Mouse (Mus musculus) T-helper 17 cell (primary cell): ENCODE measurements at regions not wholly inside any gene's neighbourhood (a gene's known extent, or its start where the extent isn't known, plus 50 kb on each side); places are given as distances from the start of the nearest gene placed in this dataset.

Experiments
- in situ Hi-C, 2 experiments: fragments of 300-600 bp; cut with MboI, MseI; formaldehyde crosslinking; loops; 1 replicate in 1 of 2; 2 replicates in 1 of 2; pipeline ENCODE4 v1.15.1; 2025; ENCODE audit warnings: high pct_unique_total_duplicates in 2 of 2

DNA sequence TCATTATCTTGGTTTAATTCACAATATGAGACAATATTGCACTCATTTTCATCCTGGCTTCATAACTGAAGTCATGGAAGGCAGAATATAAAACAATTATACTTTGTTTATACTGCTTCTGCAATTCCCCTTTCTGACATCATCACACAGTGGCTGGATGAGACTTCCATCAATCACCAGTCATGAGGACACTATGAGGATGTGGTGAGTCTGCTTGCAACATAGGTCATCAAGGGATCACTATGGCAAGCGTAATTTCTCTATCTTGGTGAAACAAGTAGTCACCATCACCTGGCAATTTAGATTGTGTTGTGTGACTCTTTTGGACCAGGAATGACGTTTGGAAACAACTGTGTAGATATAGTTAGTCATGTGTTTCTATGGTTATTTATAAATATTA lies 134.6 kb downstream of the Hao1 start:
- in situ Hi-C loops: no loop called here

DNA sequence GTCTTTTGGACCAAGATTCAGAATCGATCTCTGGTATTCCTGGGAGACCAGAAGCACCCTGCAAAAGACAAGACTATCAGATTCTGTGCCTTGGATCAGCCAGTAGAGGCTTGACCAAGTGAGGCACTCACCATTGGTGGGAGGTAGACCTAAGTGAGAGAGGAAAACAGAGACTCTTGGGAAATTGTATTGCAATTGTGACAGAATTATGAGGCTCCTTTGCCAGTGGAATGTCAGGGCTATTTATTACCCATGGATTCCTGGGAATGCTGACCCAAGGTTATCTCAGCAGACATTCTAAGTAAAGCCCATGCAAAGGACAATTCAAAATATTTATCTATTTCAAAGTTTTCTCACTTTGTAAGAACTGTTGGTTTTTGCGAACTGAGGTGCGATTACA lies 154.6 kb downstream of the Hao1 start:
- in situ Hi-C loops: loop anchor here in 1 of 2 experiments (10.0 kb wide), 1 partner anchor 515 kb away; no protein-coding TSS in a partner anchor

DNA sequence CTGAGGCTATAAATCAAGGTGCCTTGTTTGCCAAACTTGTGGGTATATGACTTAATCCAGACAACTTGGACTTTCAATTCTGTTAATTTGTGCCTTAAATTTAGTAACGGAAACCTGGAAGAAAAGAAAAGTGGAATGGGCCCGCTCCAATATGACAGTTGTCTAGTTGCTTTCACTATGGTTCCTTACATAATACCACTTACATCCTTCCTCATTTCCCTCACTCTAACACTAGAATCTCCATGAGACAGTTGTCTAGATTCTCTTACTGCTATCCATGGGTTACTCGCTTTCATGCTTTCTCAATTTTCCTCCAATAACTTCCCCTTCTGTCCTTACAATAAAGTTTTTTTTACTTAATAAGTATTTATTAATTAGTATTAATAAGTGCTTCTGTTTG lies 160.7 kb downstream of the Hao1 start:
- in situ Hi-C loops: loop anchor here in 1 of 2 experiments (10.0 kb wide), 1 partner anchor 509 kb away; no protein-coding TSS in a partner anchor

DNA sequence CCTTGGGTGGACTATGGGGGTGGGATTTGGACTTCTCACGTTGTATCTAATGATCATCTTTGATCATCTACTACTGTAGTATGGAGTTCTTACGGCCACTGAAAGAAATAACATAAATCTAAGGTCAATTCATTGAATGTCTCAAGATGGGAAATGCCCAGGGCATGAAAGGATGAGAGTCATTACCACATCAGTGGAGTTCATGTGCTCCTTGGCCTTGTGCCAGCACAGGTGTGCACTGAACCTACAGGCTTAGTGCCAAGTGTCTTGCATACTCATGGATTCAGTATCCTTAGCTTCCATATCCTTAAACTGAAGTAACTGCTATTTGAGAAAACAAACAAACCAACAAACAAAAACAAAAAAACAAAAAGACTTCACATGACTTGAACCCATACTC lies 179.1 kb downstream of the Hao1 start:
- in situ Hi-C loops: no loop called here

DNA sequence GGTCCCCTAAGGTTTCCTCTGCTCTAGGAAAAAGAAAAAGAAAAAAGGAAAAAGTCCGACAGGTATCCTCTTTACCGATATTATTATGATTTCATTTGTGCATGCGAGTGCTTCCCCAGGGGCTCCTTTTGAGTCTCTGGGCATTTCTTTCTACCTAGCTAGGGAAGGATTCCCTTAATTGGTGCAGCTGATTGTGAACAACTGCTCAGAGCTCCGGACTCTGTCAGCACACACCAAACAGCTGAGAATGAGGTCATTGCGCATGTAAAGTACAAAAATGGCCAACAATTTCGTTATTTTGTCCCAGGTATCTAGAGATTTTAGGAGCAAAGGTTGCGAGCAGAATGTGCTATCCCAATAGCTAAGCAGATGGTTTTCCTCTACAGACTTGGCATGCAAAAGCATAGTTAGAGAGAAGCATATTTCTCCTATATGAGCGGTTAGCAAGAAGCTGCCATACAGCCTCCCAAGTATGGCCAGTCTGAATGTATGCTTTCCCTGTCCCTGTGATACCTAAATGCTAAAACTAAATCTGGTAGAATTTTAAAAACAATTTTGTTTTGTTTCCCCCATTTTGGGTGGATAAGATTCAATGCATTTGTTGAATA lies 203.2 kb downstream of the Hao1 start:
- in situ Hi-C loops: no loop called here

DNA sequence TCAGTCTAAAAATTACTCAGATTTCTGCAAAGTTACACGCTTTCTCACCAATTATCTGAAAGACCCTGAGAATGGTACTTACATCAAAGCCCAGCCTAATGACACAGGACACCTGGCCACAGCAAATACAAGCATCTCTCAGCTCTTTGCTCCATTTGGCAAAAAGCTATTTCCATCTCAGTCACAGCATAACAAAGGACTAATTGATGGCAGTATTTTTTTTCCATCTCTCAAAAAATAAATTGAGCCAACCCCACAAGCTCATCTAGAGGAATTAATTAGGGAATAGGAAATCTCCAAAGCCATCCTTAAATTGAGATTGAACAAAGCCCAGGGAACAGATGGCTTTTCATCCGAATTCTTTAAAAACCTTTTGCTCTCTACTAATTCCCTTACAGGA lies 203.7 kb downstream of the Hao1 start:
- in situ Hi-C loops: no loop called here

DNA sequence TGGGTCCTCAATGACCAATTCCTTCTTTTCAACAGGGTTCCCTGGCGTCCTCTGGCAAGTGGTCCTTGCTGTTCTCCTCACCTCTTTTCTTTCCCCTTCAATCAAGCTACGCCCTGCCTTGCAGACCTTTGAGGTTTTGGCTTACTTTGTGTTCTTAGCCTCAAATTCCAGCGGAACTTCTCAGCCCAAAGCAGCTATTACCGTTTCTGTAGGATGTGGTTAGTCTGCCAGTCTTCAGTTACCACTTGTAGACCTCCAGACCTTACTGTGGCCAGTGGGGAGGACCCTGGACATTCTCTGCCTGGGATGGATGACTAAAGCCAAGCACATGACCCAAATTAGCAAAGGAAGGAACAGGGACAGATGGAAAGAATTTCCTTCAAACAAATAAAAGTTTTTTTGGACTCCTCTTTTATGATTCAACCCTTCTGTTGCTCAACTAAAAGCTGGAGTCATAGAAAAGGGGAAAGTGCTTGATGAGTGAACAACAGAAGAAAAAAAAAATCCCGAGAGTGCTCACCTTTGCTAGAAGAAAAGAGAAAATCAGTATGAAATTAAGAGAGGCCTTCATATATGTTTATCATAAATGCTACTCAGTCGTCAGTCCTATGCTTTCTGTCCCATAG lies 211.5 kb downstream of the Hao1 start:
- in situ Hi-C loops: no loop called here

DNA sequence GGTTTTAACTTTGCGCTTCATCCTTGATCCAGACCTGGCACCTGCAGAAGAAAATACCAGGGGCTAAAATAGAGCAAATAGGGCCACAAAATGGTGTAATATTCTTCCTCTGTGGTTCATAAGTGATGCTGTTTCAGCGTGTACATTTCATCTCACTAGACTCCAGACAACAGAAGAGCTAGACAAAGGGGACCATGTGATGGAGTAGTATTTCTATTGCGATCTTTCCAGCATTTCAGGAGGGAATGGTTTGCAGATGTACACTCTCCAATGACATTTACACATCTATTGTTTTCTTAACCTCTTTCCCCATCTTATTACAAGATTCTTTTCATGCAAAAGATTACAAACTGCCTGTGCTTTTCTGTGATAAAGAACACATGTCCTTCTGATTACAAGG lies 246.1 kb downstream of the Hao1 start:
- in situ Hi-C loops: no loop called here

DNA sequence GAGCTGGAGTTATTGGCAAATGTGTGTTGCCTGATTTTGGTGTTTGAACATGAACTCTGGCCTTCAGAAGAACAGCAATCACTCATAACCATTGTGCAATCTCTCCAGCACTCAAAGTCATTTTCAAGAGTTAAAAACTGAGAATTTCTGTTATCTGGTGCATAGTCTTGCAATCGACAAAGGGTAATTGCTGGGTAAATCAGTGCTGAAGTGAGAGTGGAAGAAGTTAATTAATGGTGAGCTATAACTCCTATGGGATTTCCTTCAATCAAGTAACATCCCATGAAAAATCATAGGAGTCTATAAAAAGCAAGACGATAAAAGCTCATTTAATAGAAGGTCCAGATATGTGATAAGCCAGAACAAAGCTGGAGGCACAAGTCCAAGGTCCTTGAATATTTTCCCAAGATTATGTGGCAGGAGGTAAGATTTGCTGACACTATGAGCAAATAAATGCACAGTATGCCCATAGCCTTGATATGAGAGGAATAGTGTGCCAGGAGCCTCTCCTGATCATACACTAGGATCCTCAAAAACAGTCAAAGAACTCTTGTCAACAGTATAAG lies 264.0 kb downstream of the Hao1 start:
- in situ Hi-C loops: no loop called here

DNA sequence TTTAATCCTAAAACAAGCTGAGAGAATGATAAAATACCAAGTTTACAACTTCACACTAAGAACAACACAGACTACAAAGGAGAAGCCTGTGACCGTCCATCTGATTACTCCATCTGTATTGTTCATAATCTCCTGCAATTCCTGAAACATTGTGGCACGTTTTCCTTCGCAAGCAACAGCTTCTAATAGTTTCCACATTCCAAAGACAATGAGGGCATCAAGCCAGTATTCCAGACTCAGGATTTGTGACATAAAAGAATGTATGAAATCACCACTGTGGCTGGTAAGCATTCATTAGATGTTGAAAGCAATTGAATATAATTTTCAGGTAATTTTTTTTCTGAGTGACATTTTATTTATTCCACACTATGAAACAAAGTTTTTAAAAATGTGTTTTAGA lies 278.3 kb downstream of the Hao1 start:
- in situ Hi-C loops: no loop called here

DNA sequence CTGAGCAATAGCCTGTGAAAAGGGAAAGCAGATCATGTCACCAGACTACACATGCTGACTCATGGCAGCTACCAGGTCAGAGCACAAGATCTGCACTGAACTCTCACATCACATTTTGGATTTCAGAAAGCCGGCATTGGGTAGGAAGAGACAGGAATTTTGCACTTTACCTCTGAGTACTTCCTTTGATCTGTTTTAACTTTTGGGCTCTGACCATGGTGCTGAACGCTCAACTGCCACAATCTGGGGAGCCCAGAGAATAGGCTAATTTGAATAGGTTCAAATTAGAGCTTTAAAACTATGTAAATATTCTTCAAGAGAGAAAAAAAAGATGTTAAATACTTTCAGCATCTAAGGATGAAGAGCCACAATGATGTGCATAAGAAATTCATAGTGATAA lies 285.7 kb downstream of the Hao1 start:
- in situ Hi-C loops: no loop called here
